Mouse (Mus musculus) liver, embryonic 14.5 days (tissue): ENCODE data around the gene Leng9.

Experiments used
- CTCF ChIP-seq: IDR thresholded peaks from 2 replicates; pipeline ENCODE4 v1.5.1; 2016; ENCODE audit warnings: antibody characterized with exemption, low read depth, control low read depth
- EP300 ChIP-seq: IDR thresholded peaks from 2 replicates; pipeline ENCODE4 v1.6.1; 2016; ENCODE audit warnings: antibody characterized with exemption, low read depth

DNA sequence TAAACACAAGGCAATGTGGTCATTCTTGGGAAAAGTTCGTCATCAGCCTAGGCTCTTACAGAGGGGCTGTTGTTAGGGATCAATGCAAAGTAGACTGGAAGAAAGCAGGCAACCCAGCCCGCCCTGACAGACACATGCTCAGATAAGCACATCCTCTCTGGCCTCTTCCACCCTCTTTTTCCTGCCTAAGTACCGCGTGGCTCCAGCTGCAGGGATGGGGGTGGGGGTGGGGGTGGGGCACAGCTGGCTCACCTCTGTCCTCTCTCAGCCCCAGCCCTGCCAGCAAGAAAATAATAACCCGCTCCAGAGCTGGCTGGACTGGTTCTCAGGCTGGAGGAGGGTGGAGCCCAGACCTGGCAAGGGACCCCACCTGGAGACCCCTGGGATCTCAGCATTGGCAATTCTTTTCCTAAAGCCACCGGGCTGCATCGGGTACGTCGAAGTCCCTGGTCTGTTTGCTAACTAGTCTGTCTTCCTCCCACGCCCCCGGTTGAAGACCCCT lies 13.4 kb upstream of the Leng9 start:
- TF ChIP-seq CTCF (no peak), EP300 (no peak)
